29 mouse cellular contexts compared by ENCODE assay signal in the genomic region with DNA sequence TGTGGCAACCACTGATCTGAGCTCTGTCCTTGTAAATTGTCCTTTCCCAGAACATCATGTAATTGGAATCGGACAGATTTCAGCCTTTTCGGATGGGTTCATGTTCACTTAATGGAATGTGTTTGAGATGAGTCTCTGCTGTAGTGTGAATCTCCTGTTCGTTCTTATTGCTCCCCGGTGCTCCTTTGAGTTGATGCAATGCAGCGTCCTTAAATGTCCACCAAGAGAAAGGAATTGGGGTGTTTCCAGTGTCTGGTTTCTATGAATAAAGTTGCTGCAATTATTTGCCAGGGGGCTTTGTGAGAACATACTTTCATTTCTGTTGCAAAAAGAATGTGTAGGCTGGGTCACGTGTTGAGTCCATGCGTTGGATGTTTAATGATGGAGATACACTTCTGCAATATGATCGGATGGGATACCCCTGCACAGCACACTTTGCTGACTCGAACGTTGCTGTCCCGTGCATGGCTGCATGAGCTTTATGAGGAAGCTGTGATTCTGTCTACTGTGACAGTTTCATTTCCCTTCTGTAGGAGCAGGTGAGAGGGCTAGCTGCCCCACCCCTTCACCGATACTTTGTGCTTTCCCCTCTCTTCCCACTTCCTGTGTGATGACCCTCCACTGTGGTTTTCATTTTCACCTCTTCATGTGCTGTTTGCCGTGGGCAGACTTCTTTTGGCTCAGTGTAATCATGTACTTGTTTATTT. TPM values are rescaled to one million over a fixed set of nuclear protein-coding genes. Genes with fewer than 3 reads are reported as not detected.
DNase-seq lines count a peak whose midpoint lies in the region; ATAC-seq lines count a peak whose summit lies in the region.
"Had no signal": no experiment of that assay in that cellular context is flagged by ENCODE, and none has a peak within 500 bp of the region (broad histone marks: within the 10 kb centered on the region; RNA-seq: fewer than 3 reads in every experiment).

No protein-coding gene starts in this region.

- no peaks in the 10 kb centered on the region for H3K36me3 ChIP-seq in midbrain, embryonic 11.5 days (ENCODE audit: control insufficient read depth, insufficient read depth, low read length)
- no peaks in the 10 kb centered on the region for H3K36me3 ChIP-seq in midbrain, embryonic 14.5 days (ENCODE audit: control insufficient read depth, insufficient read depth, low read length)
- H3K36me3 ChIP-seq in splenic B cell, adult 2 months (ENCODE audit: control insufficient read depth, insufficient read depth, low read length, poor library complexity, severe bottlenecking) = no peaks in the 10 kb centered on the region
- H3K36me3 ChIP-seq: embryonic facial prominence, embryonic 15.5 days; forebrain, embryonic 15.5 days; G1E; hindbrain, embryonic 10.5 days; limb, embryonic 10.5 days; midbrain, embryonic 12.5 days; neural tube, embryonic 12.5 days had no signal

- WGBS in midbrain, embryonic 11.5 days = 90% methylated on average over 13 of the region's 13 CpGs
- whole genome bisulfite sequencing in midbrain, embryonic 14.5 days = 93% methylated on average over 13 of the region's 13 CpGs

- no peaks in the 10 kb centered on the region for H3K27me3 ChIP-seq in midbrain, embryonic 11.5 days (ENCODE audit: control insufficient read depth, insufficient read depth, low read length)
- no peaks in the 10 kb centered on the region for H3K27me3 ChIP-seq in midbrain, embryonic 14.5 days (ENCODE audit: control insufficient read depth, insufficient read depth, low read length)
- H3K27me3 ChIP-seq in splenic B cell, adult 2 months (ENCODE audit: control insufficient read depth, insufficient read depth, low read length, poor library complexity, severe bottlenecking) = no peaks in the 10 kb centered on the region
- H3K27me3 ChIP-seq: embryonic facial prominence, embryonic 15.5 days; forebrain, embryonic 15.5 days; midbrain, embryonic 12.5 days; neural tube, embryonic 12.5 days had no signal

- no peak overlapping the region for H3K4me3 ChIP-seq in midbrain, embryonic 11.5 days (ENCODE audit: low read depth, low read length)
- H3K4me3 ChIP-seq in midbrain, embryonic 14.5 days (replicated peaks; ENCODE audit: low read depth, low read length) = no peak overlapping the region
- H3K4me3 ChIP-seq: embryonic facial prominence, embryonic 15.5 days; forebrain, embryonic 15.5 days; hindbrain, embryonic 10.5 days; limb, embryonic 10.5 days; midbrain, embryonic 12.5 days; neural tube, embryonic 12.5 days had no signal

- H3K9me3 ChIP-seq in midbrain, embryonic 11.5 days (ENCODE audit: control insufficient read depth, low read length) = no peaks in the 10 kb centered on the region
- H3K9me3 ChIP-seq in midbrain, embryonic 14.5 days (ENCODE audit: control insufficient read depth, low read length) = no peaks in the 10 kb centered on the region
- H3K9me3 ChIP-seq: embryonic facial prominence, embryonic 15.5 days; forebrain, embryonic 15.5 days; hindbrain, embryonic 10.5 days; limb, embryonic 10.5 days; midbrain, embryonic 12.5 days; neural tube, embryonic 12.5 days had no signal

- H3K4me1 ChIP-seq in midbrain, embryonic 11.5 days (ENCODE audit: control insufficient read depth, insufficient read depth, low read length) = no peaks in the 10 kb centered on the region
- H3K4me1 ChIP-seq in midbrain, embryonic 14.5 days (ENCODE audit: control insufficient read depth, insufficient read depth, low read length) = no peaks in the 10 kb centered on the region
- H3K4me1 ChIP-seq: forebrain, embryonic 15.5 days; hindbrain, embryonic 10.5 days; midbrain, embryonic 12.5 days; neural tube, embryonic 12.5 days had no signal

- no peak overlapping the region for H3K27ac ChIP-seq in midbrain, embryonic 11.5 days (ENCODE audit: low read depth, low read length)
- no peak overlapping the region for H3K27ac ChIP-seq in midbrain, embryonic 14.5 days (replicated peaks; ENCODE audit: low read depth, low read length)
- H3K27ac ChIP-seq: embryonic facial prominence, embryonic 15.5 days; forebrain, embryonic 15.5 days; hindbrain, embryonic 10.5 days; limb, embryonic 10.5 days; midbrain, embryonic 12.5 days; neural tube, embryonic 12.5 days had no signal

- no peak overlapping the region for H3K4me2 ChIP-seq in midbrain, embryonic 11.5 days
- H3K4me2 ChIP-seq in midbrain, embryonic 14.5 days (ENCODE audit: low read length) = no peak overlapping the region
- H3K4me2 ChIP-seq: embryonic facial prominence, embryonic 15.5 days; forebrain, embryonic 15.5 days; heart, embryonic 11.5 days; liver, embryonic 11.5 days; midbrain, embryonic 12.5 days; neural tube, embryonic 12.5 days had no signal

- peak; percentile 95 for DNase-seq in heart, adult 11 months
- no peak for DNase-seq in heart, postnatal 10 days
- DNase-seq in midbrain, embryonic 11.5 days (ENCODE audit: low spot score, missing footprints) = peak; percentile 31
- DNase-seq in midbrain, embryonic 14.5 days = no peak
- peak; percentile 92 for DNase-seq in splenic B cell, adult 2 months (ENCODE audit: low read depth, low spot score)
- no peak for DNase-seq in yolk sac, embryonic 10.5 days (ENCODE audit: low spot score)
- no peak for DNase-seq in right cerebral cortex, postnatal 25 days
- DNase-seq: adrenal gland, adult 8-10 months; cerebellum, adult 18-20 months; cerebellum, postnatal 14 days; gastrocnemius, postnatal 10 days; liver, postnatal 0 days; right cerebral cortex, postnatal 4 days; thymus, postnatal 25 days had no signal

- no peak for ATAC-seq in midbrain, embryonic 11.5 days (ENCODE audit: low FRiP score)
- ATAC-seq in midbrain, embryonic 14.5 days (ENCODE audit: low FRiP score, low TSS enrichment) = no peak
- peak; percentile 97 for ATAC-seq in neutrophil, adult 5-6 weeks (ENCODE audit: extremely low read depth, insufficient number of reproducible peaks, low FRiP score, poor library complexity, severe bottlenecking)
- ATAC-seq: activated CD4-positive, CD25-positive, alpha-beta regulatory T cell, adult 4 months; forebrain, embryonic 15.5 days; hindbrain, embryonic 16.5 days; intestine, embryonic 16.5 days; liver, postnatal 0 days had no signal

- intact Hi-C loops in heart, postnatal 10 days (cut with DNase I) = no loop called here

- H3K9ac ChIP-seq in midbrain, embryonic 11.5 days (ENCODE audit: low read length) = no peak overlapping the region
- no peak overlapping the region for H3K9ac ChIP-seq in midbrain, embryonic 14.5 days (replicated peaks; ENCODE audit: low read length)
- H3K9ac ChIP-seq: embryonic facial prominence, embryonic 15.5 days; forebrain, embryonic 15.5 days; liver, postnatal 0 days; midbrain, embryonic 12.5 days; neural tube, embryonic 12.5 days had no signal

RNA-seq across cellular contexts. Expression of a gene that starts 30.2 kb away (rescaled TPM):
- 10 to 100 TPM; 16.2 to 20.4 TPM for total RNA-seq in heart, postnatal 10 days (2021)
- polyA plus RNA-seq in midbrain, embryonic 11.5 days (2014; fragmentation: Nextera tagmentation; extraction: Ambion mirVana) = 11.1 and 11.4 TPM in 2 replicates
- polyA plus RNA-seq in midbrain, embryonic 14.5 days (2014; fragmentation: Nextera tagmentation; extraction: Ambion mirVana) = 3.5 and 4.7 TPM in 2 replicates
- not detected in 2 replicates for total RNA-seq in neutrophil, adult 5-6 weeks (2017)
- total RNA-seq: granulocyte monocyte progenitor cell, adult 5-6 weeks; megakaryocyte progenitor cell, adult 5-6 weeks had no signal
- polyA plus RNA-seq: activated CD4-positive, CD25-positive, alpha-beta regulatory T cell, adult 4 months; G1E had no signal

Comparison
In these comparisons a context has a peak if more than half of its experiments do, and no peak if none do; other contexts are left out.
1. DNase-seq: peak in heart, adult 11 months (single experiment), midbrain, embryonic 11.5 days (single experiment) and splenic B cell, adult 2 months (single experiment); none in heart, postnatal 10 days (0 of 2), midbrain, embryonic 14.5 days (single experiment), yolk sac, embryonic 10.5 days (single experiment) and right cerebral cortex, postnatal 25 days (single experiment).
2. RNA of a gene that starts 30.2 kb away (total RNA-seq): 16.2 to 20.4 TPM in heart, postnatal 10 days; not detected in neutrophil, adult 5-6 weeks; every median in the first group is over 10 times any median in the second.